Mouse (Mus musculus) 416B (cell line): ENCODE measurements at regions not wholly inside any gene's neighbourhood (a gene's known extent, or its start where the extent isn't known, plus 50 kb on each side); places are given as distances from the start of the nearest gene placed in this dataset.
"Not testable (repeated sequence)": the region's sequence is repeated elsewhere in the genome, so short reads cannot be mapped to it uniquely, and the experiment has no call there.

Experiments used
- DNase-seq: peaks from one replicate; pipeline ENCODE4 v3.0.0; 2011; ENCODE audit warnings: low read depth

DNA sequence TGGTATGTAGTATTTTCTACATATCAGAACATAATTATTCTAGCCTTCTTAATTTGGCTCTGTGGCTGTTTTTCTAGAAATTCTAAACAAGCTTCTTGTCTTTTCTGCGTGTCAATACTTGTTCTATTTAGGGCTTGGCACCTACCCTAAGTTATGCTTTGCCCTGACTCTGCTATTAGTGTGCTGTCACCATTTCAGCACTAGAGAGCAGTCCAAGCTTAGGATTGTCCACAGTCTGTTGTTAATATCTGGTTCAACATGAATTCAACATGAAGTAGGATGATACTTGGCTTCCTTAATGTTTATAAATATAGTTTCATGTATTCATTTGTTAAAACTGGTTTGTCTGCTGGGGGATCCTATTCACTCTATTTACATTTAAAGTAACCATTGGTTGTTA, 61.2 kb downstream of the Maged1 start:
- peak; percentile 5 for DNase-seq

DNA sequence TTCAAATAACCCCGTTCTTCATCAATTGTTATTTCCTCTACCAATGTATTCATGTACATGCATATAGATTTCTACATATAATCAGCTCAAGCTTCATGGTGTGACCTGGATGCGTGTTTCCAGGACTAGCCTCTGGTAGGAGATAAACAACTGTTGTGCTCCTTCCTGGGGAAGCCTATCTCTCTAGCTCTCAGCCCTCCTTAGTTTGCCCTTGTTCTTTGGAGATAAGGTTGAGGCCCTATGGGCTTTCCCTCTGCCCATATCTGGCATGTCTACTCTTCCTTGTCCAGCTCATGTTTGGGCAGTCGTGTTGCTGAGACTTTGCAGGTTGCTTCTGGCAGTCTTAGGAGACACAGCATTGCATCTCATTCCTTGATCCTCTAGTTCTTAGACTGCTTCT, 74.3 kb downstream of the Maged1 start:
- DNase-seq = not testable (repeated sequence)
